Mouse (Mus musculus) liver, adult (tissue): ENCODE measurements around the gene Arhgef3.
A peak's percentile ranks its signal among the peaks of the same experiment; 100 is the strongest.

Source experiments
- GATA4 ChIP-seq: IDR thresholded peaks from 2 replicates; pipeline ENCODE4 v1.6.1; 2014; ENCODE audit warnings: mild to moderate bottlenecking, low read length; ENCODE audit not compliant: insufficient replicate concordance

Arhgef3 gene

DNA sequence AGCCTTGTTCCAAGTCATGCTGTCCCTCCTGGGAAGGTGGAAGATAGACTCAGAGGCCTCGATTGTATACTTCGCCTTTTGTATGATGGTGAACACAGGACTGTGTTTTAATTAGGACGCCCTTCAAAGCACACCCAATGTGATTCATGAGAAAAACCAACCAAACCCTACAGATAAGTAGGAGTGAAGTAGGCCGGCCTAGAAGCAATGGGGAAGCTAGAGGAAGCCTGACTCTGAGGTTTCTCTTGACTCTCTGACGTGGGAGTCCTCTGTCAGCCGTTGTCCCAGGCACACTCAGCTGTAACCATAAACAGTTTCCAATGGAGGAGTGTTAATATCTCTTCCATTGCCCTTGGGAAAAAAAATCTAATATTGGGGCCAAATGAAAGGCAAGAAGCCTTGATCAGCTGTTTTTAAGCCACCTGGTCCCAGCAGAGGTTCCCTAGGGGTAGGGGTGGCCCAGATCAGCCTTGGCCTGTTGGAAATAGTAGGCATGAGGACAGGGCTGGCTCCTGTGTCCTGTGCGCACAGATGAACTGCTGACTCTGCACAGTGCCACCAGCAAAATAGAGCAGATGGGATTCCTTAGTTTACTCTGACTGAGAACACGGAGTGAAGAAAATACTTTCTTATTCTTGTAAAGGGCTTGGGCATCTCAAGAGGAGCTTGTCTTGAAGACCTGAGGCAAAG is 165.6 kb downstream of the Arhgef3 start:
- no peak for TF ChIP-seq GATA4

DNA sequence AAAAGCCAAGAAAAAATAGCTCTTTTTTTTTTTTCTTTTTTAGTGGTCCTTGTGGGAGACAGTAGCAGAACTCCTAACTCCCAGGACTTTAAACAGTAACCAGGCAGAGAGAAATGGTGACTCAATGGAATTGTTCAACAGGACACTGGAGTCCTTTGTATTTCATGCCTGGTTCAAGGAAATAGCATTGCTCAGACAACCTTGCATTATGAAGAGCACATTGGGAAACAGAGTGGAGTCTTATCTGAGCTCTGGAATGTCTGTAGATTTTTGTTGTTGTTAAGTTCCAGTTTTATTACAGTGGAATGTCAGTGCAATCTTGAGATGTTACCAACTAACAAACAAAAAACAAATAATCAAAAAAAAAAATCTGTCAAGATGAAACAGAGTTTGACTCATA is 169.3 kb downstream of the Arhgef3 start:
- no peak for TF ChIP-seq GATA4

DNA sequence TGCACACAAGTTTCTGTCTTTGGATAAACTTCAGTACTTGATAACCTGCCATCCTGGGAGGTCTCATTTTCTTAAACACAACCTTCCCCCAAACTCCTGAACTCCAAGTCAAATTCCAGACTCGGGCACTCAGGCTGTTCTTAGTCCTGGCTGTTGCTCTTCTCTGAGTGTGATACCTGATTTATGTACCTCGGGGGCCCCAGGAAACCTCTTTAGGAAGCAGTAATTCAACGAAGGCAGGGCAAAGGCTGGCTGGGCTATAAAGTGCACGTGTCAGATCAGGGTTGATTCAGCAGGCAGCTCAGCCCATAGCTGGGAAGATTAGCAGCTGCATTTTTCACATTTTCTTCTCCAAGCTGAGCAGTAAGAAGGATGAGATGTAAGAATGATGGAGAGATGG is 171.5 kb downstream of the Arhgef3 start:
- no peak for TF ChIP-seq GATA4

DNA sequence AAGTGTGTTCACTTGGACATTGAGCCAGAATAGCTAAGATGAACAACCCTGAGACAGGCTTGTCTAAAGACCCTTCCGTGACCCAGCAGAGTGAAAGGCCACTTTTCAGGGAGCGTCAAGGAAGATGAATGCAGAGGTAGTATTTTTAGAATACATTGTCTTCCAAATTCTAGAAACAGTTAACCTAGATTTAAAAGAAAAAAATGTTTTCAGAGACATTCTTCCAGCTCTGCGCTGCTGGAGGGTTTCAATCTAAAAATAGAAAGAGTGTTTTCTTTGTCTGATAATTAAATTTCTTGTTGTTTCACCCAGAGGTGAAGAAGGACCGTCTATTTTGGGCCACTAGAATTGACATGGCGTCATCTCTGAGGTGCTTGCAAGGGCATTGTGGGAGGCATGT is 174.4 kb downstream of the Arhgef3 start:
- TF ChIP-seq GATA4: no peak

DNA sequence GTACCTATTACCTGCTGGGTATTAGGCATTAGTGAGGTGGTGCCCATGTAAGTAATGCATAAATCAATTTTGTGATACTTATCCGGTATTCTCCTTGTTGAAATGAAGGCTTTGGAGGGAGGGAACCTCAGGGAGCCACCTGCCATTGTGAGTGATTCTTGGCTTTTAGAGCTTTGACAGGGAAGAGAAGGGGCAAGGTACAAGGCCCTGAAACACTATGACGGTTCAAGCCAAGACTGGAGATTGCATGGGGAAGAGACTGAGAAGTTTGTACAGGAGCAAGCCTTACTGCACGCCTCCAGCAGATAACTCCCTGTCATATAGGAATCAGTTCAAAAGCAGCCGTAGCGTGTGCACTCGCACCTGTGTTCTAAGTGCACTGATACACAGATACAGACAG is 177.4 kb downstream of the Arhgef3 start:
- no peak for TF ChIP-seq GATA4

DNA sequence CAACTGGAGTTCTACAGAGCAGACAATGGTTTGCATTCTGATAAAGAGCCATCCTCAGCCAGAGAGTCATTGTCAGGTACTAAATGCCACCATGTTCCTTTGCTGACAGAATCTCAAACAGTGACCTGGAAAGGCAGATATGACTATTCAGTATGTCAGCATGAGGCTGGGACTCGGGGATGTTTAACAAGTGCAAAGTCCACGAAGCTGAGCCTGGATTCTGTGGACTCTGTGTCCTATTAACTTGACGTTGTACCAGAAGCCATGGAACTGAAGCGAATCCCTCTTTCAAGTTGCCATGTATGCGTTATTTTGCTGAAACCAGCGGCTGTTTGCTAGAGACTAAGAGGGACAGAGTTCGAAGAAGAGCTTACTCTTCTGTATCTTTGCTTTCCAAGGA is 181.1 kb downstream of the Arhgef3 start:
- TF ChIP-seq GATA4: 0 out of 2 replicates have a peak, but pooled peaks have one; percentile 30

DNA sequence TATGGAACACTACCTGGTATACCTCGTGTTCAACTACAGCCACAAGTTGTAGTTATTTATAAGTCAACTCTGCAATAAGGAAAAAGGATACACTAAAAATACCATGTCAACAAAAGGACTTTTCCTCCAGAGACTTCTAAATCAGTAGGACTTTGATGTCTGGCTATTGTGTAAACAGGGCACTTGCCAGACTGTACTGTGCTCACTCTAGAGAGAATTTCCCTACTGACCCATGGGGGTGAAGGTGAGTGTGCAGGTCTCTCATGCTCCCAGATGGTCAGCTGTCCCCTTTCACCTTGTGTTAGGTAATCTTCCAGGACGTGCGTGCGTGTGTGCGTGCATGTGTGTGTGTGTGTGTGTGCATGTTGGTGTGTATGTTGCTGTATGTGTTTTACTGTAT is 182.3 kb downstream of the Arhgef3 start:
- no peak for TF ChIP-seq GATA4

DNA sequence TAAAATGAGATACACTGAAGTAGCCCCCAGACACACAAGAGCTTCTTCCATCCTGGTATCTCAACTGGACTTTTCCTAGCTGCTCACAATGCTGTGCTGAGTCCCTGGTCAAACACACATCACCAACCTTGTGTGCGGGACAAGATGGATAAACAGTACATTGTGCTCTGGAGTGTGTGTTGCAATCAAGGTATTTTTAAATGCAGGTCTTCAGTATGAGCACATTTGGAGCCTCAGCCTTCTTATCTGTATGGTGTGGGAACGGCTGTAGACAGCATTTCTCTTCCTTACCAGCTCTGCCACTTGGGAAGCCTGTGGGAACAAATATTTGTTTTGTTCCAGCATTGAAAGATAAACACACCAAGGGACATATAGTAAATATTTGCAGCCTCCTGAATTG is 184.2 kb downstream of the Arhgef3 start:
- TF ChIP-seq GATA4: no peak

DNA sequence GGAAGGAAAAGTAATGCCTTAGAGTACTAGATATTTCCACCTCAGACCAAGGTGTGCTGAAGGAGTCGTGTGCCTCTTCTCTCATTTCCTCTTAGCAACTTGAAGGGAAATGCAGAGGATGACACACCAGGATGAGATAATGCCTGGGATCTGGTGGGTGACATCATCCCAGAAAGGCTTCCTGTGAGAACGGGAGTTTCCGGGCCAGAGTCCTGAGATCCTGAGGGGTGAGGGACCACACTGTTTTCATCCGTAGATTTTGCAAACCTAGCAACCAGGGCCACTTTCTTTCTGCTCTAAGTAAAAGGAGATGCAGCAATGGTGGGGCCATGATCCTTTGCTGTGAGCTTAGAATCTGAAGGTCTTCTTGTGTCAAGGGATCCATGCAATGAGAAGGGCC is 185.0 kb downstream of the Arhgef3 start:
- TF ChIP-seq GATA4: no peak

DNA sequence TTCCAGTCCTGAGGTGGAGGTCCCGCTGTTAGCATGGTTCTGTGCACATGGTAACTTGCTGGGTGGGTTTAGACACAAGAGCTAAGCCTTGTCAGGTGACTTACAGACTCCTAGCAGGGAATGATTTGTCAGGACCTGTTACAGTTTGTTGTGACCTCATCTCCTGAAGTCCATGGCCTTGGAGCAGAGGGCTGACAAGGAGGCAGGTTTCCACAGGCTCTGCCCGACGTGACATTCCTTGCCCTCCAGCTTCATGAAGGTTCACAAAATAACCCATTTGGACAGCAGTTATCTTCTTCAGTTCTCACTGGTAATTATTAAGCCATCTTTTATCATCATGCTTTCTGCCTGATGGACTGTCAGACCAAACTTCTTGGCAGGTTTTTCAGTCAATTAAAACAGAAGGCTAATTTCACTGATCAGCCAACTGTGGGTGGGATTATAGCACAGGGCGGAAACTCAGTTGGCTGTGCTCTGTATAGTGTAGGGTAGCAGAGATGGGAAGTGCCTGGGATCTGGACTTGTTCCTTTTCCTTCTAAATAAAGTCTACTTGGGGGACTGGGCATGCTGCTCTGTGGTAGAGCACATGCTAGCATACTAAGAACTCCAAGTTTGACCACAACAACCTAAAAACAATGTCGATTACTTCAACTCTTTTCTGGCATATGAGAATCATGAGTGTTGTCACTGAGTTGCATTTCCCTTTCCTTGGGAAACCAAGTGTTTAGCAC is 187.2 kb downstream of the Arhgef3 start:
- TF ChIP-seq GATA4: 0 out of 2 replicates have a peak, but pooled peaks have one; percentile 8

DNA sequence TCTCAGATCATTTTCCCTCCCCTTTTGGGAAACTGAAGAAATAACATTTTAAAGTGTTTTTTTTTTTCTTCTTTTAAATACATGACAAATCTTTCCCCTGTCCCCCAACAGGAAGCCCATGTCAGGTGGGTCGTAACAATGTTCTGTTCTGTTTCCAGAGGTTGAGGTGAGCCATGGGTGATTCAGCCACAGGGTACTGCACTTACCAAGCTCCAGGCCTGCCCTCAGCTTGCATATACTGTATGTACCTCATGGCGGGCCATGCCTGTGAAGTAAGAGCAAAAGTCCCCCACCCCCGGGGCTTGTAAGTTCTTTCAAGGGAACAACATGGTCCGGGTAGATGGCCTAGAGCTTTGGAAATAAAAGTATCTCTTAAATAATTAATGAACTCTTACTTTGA is 188.6 kb downstream of the Arhgef3 start:
- TF ChIP-seq GATA4: no peak

DNA sequence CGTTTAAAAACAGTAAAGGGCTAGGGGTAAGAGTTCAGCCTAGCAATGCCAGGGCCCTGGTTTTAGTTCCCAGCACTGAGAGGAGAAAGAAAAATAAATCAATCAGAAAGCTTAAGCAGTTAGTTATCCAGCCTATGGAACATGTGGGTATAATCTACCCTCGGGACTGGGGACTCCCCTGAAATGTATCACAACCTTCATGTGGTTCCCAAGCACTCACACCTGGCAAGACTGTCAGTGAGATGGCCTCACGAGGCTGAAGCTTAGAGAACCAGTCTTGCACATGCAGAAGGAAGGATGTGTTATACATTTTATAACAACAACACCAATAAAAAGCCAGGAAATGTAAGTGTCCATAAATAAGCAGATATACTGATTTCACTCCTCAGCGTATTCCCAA is 189.7 kb downstream of the Arhgef3 start:
- no peak for TF ChIP-seq GATA4

DNA sequence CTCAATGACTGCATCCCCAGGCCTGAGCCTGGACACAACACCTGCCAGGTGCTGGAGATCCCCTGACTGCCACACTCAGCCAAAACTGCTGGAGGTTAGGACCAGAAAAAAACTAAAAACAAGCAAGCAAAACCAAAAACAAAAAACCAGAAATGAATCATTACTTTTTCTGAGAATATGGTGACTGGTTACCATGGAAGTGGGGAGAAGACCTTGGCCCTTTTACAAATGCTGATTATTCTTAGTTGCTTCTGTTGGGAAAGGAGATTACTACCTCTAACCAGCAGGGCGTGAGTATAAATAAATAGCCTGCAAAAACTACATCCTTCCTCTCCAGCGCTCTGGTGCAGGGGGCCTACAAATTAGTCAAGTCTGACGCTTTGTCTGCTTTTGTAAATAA is 194.1 kb downstream of the Arhgef3 start:
- TF ChIP-seq GATA4: no peak

DNA sequence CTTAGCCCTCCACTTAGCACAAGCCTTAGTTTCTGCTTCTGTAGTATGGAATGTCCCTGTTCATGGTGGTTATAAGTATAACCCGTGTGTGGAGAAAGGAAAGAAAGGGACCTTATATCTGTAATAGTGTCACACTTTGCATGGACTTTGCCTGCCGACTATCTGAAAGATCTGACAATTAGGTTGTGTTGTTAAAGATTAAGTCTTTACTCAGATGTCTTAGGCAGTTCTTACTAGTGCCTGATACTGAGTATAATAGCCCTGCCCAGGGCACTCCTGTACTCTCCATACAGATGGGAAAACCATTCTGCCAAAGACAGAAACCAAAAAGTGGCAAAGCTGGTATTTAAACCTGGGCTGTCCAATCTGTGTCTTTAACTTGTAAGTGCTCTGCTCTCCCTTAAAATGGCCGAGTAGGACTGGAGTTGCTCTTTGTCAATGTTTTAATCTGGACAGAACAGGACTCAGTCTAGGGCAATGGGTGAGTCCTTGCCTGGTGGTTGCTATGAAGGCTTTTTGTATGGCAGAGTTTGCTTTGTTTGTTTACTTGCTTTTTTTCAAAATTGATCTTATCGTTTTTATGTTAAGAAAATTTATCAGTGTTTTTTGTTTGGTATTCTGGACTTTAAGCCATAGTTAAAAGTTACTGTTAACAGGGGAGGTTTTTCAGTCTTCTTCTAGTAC is 196.0 kb downstream of the Arhgef3 start:
- no peak for TF ChIP-seq GATA4

DNA sequence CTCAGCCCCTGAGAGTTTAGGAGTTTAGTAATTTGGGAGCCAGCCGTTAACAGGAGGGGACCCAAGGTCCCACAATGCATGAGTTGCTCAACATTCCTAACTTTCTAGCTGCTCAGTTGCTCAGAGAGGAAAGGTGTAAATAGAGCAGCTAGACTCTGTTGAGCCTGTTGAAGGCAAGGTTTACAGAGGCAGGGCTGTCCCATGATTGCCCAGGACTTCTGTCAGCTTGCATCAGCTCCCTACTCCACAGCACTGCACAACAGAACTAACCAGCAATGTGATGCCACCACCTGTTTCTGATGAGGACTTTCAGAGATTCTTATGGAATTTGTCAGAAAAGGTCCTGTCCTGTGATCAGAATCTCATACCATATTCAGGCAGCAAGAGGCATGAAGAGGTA is 197.7 kb downstream of the Arhgef3 start:
- no peak for TF ChIP-seq GATA4

DNA sequence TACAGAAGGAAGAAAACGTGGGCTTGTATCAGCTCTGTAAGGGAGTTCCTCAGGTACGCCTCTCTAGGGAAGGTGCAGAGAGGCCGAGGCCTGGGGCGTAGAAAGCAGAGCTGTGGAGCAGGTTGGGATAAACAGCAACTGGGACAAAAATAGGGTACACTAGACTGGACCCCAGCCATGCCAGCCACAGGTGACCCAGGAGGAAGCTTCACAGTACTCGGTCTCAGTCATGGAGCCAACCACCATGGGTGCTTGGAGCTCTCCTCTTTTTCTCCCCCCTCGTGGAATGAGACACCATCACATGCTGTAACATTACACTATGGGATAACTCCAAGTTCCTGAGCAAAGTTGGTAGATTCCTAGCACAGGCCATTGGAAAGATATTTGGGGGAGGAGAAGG is 201.0 kb downstream of the Arhgef3 start:
- TF ChIP-seq GATA4: no peak
